Mouse (Mus musculus): ENCODE data around the gene Izumo3. TPM values are rescaled to one million over a fixed set of nuclear protein-coding genes. Genes with fewer than 3 reads are reported as not detected.
"Not testable (repeated sequence)": the region's sequence is repeated elsewhere in the genome, so short reads cannot be mapped to it uniquely, and the experiment has no call there.

The Izumo3 gene
- total RNA-seq (2021), result not detected
- long read RNA-seq, experiment 1, result 0 reads
- long read RNA-seq, experiment 2, result 0 reads

DNA sequence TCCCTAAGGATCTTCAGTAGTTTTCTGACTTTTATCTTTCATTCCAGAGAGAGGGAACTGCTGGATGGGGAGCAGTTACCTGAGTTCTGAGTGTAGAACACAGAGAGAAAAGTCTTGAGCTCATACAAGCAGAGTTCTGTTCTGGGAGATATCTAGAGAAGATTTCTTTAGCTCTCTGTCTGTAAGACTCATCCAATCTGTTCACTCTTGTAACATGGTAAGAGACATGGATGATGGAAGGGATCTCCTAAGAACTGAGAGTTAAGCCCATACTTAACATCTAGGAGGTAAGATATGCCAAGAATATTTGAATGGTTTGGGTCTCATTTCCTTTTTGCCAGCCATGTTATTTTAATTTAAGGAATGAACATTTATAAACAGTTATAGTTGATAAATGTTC, at the start of gene Izumo3:
Gene Izumo3, minus strand, starts transcription at position 101 of the 400 bp plus-strand sequence.
- no peak for DNase-seq

DNA sequence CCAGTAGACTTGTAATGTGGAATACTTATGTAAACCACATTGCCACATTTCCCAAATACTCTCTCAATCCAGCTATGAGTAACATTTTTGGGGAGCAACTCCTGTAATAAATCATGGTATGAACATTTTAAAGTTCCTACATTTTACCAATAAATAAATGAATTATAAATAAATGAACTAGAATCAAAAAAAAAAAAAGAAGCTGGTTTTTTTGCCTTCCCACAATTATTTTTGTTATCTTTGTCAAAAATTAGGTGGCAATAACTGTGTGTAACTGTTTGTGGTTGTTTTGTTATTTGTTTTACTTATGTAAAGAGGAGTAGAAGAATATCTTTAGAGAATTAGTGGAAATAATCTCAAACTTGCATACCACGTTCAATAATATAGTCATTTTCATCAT, 44.6 kb upstream of the Izumo3 start, which contains the start of gene Gm12666:
Gene Gm12666, minus strand, starts transcription at position 101 of the 400 bp plus-strand sequence.
- DNase-seq, result not testable (repeated sequence)

DNA sequence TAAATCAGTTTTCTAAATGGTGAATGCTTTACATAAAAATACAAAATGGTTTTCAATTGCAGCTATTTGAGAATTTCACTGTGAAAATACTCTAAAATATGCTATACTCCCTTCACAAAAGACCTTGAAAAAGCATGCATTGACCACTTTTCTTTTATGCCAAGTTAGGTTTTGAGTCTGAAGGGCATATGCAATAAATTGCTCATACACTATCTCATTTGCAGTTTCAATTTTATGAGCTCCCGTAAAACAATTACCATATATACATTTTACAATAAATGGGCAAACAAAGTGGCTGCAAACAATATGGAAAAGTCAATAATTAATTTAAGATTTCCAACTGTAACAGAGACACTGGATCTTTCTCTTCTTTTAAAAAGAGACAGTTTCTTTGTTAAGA, 5.6 kb upstream of the Izumo3 start:
- DNase-seq, result no peak

DNA sequence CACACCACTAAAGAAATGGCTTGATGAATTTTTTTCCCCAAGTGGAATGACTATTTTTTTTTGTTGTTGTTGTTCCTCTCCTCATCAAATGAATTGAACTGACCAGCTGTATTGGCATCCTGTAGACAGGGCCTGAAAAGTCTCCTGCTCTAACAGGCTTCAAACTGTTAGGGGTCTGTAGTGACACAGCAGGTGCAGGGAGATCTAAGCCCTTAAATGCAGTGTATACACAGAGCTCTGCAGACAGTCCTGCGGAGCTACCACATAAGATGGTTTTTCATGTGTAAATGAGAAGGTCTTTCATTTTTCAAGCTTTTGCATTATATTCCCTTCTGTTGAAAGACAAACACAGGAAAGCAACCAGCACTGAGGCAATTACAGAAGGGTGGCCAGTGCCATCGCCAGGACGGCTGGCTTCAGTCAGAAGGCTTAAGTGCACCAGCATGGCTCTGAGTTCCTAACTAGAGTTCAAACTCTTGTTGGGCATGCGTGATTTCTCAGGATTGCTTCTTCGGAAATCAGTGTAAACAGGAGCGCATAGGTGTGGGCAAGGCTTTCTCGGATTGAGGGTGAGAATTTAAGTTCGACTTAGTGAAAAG, 35.5 kb downstream of the Izumo3 start:
- DNase-seq, result no peak

DNA sequence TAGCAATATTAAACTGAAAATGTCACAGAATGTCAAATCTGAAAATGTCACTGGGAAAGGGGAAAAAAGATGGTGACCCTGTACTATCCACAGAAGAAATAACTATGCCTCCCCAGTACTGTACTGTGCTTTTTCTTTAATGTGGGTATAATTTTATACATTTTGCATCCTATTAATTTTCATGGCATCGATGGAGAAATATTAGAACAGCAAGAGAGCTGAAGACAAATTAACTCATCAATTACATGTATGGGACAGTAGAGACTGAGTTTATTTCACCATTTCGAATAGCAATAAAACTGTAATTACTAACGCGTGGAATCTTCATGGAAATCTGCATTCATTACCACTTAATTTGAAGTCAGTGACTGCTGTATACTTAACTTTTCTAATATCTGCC, 49.6 kb downstream of the Izumo3 start:
- DNase-seq, result no peak

DNA sequence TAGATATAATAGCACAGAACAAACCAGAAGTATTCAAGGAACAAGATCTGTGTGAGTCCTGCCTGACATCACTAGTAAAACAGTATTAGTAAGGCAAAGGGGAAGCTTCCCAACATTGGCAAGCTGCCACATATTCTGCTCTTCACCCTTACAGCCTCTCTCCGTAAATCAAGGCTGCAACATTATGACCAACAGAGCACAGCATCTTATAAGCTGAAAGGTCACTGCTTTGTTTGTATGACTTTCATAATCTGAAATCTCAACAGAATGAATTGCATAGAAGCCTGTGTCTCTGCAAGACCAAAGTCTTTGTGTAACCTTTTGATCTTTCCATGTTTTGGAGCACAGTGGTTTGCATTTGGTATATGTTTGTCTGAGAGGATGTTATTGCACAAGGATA, 51.1 kb downstream of the Izumo3 start:
- DNase-seq, result no peak

Other genes with a start within 250 kb of the Izumo3 start
- gene Gm12666, start 44.5 kb upstream of the Izumo3 start, total RNA-seq (2021), result under 1 TPM; 0.70 to 0.85 TPM

All from gastrocnemius, postnatal 10 days (tissue).